Mouse (Mus musculus): ENCODE measurements around the gene Whrn.
A peak's percentile ranks its signal among the peaks of the same experiment; 100 is the strongest.

The Whrn gene

DNA sequence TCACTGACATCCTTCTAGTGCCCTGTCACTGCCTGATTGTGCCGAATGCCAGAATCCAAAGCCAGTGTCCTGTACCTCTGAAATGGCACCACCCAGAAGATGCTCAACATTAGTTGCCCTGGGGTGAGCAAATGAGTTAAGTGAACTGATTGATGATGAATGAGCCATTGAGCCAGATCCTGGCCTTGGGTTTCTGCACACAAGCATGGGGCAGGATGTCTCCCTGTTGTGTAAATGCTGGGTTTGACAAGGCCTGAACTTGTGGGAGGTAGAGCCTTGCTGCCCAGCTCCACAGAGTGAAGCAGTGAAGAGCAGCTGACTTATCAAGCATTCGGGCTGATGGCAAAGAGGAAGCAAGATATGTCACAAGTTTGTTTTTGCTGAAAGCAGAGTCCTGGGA, 52.7 kb downstream of the Whrn start:
- DNase-seq = no peak

DNA sequence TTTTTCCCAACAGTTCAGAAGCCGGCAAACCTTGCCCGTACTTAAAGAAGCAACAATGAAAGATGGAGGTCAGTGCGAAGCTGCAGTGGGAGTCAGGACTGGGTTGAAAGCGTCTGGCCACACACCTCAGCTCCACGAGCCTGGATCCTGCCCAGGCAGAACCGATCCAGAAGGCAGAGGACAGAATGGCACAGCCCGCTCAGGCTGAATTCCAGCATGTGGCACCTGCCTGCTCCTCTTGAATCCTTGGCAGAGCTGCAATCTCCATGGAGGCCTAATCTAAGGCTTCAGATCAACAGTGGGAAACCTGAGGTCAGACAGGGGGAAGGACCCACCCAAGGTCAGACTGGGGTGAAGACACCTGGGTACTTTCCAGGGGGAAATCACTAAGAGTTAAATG, 54.2 kb downstream of the Whrn start:
- DNase-seq = no peak

DNA sequence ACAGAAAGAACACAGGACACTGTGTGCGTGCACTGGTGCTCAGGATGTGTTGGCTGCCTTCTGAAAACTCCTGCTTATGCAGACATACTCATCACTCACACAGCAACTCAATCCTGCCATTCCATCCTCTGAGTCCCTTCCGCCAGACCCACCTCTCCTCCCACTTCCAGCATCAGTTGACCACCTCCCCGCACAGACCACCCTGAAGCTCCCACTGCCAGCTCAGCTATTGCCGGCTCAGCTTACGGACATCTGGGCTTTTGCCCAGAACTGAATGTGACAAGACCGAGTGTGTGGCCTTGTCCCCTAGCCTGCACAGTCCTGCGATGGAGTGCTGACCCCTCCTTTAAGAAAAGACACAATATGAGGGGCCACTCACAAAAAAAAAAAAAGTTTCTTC, 55.5 kb downstream of the Whrn start:
- no peak for DNase-seq

DNA sequence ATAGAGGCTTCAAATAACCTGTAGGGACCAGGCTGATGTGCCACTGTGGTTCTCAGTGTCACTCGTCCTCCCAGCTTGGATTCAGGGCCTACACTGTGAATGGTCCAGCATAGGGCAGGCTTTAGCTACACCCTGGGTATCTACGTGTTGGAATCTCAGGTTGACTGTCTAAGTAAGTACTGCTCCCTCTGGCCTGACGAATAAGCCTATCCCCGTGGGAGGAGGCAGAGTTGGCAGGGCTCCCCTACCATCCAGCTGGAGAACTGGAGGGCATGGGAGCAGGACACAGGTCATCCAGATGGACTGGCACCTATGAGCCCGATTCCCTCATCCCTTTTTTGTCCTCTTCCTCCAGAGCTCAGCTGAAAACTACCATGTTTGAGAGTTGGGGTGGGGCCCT, 57.8 kb downstream of the Whrn start:
- DNase-seq = no peak

DNA sequence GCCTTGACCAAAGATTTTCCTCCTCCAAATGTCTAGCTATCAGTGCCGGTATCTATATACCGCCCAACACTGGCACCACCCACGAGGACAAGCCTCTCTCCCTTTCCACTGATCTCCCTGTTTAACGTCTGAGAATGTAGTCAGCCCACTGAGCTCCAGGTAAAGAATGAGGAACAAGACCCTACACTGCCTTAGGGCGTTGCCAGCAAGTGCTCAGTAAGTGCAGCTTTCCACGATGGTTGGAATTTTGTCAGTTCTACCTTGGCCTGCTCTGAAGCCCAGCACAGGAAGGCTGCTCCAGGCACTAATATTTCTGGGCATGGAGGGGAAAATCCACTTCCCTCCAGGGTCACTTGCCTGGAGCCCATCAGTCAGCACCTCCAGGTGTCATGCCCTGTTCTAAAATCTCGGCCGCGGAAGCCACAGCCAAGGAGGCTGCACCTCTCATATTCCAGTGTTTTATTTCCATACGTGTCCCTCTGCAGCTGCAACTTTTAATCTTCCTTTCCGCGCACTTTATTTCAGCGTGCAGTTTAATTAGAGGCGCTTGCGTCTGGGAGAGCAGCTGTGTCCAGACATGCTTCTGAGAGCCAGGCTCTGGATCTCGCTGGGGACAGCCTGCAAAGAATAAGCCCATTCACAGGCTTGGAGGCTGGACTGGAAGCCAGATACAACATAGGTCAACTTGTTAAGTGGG, 58.5 kb downstream of the Whrn start:
- DNase-seq = no peak

DNA sequence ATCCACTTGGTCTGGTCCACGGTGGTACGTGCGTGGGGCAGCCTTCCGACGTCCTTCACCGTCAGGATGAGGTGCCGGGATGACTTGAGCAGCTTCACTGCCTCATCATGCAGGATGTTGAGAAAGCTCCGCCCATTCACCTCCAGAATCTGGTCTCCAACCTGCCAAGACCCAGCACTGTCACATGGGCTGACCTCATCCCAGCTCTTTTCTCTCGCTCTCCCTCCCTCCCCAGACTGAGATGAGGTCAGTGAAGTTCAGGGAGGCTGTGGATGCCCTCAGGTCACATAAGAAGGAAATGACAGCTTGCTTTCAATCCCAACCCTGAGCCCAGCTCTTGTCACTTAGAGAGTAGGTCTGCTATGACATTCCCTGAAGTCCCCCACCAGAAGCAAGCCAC, 60.4 kb downstream of the Whrn start:
- DNase-seq = no peak

DNA sequence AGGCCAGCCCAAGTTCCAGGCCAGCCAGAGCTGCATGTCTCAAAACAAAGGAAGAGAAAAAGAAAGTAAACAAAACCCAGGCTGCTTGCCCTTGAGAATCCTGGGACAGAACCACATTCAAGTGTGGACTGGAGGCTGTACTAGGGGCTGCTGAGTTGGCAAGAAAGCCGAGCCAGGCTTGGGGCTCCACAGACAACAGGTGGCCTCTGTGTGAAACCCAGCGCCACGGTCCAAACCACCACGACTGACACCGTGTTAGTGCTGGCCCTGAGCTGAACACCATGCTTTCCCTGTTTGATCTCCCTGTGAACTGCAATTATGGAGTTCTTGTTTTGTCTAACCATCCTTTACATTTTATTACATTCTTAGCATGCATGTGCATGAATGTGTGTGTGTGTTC, 64.7 kb downstream of the Whrn start:
- no peak for DNase-seq

DNA sequence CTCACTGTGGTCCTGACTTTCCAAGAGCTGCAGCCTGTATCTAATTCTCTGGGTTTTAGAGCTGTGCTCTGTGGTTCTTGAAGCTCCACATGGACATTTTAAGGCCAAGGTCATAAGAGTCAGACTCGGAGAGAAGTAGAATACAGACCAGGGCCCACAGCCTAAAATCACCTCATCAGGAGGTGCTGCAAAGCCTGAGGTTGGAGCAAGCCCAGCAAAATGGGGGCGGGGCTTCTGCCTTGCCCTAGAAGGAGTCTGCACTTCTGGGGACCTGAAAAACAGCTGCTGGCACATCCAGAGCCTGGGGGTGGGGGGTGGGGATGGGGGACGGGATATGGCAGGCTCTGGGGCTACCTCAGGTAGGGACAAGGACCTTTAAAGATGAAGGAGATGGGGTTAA, 65.4 kb downstream of the Whrn start:
- DNase-seq = no peak

DNA sequence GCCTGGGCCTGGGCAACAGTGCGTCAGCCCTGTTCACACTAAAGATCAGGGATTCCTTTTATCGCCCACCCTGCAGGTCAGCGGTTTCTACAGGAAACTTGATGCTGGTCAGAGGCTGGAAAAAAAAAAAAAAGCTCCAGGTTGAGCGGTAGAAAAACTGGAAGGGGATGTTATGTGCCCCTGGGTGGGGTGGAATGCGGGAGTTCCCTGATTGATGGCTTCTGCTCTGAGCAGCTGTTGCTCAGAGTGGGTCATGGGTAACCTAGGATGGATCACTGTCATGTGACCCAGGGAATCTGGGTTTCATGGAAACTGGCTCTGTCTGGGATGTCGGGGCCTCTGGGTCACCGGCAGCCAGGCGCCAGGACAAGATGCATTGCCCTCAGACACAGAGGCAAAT, 69.5 kb downstream of the Whrn start:
- no peak for DNase-seq

DNA sequence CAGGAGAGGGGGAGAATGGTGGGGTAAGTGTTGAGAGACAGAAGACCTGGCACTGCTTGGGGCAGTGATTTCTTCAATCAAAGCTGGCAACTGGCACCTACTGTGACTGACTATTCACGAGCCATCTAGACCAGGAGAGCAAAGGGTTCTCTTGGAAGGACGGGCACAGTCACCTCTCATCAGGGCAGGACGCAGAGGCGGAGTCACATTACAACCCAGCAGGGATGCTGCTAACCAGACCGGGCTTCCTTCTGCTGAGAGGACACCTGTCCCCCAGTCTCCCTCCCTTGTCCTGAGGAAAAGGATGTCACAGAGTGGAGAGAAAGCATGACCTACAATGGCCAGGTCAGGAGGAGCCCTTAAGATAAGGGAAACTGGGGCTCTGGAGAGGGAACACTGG, 72.0 kb downstream of the Whrn start:
- no peak for DNase-seq

DNA sequence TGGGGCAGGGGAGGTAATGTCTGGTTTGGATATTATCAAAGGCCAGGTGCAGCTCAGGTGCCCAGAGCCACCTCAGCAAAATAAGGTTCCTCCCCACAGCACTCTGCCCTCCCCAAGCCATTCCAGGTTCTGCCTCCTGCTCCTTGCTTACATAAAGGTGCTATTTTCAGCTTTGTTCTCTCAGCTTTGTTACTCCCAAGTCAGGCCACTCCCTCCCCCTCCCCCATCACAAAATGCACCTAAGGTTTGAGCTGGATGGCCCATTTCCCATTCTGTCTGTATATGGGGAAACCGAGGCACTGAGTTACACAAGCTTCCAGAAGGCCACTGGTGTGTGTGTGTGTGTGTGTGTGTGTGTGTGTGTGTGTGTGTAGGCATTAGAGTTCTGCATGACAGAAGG, 72.6 kb downstream of the Whrn start:
- no peak for DNase-seq

DNA sequence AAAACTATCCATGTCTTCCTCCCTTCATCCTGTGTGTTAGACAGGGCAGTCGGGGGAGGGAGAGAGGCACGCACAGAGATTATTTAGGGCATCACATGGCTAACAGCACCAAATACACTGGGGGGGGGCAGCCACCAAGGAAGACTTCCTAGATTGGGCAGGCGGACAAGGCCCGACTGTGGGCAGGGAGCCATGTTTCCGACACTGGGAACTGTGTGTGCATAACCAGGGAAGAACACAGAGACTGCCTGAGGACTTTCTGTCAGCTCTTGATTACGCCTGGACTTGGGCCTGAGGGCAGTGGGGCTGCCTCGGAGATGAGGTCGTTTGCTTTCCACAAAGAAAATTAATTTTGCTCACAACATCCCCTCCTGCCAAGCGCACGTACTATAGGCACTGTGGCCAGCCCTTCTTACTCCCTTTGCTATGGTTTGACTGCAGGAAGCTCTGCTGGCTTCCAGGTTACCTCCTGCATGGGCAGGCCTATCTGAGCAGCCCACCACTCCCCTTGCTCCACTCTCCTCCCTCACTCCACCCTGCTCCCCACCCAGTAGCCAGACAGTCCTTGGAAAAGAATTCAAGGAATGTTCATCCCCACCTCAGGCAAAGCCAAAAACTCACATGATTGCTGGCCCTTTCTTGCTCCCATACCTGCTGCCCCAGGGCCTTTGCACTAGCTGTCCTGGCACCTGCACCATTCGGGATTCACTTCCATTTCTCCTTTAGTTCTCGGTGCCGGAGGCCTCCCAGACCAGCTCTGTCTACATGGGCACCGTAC, 75.5 kb downstream of the Whrn start:
- DNase-seq = no peak

DNA sequence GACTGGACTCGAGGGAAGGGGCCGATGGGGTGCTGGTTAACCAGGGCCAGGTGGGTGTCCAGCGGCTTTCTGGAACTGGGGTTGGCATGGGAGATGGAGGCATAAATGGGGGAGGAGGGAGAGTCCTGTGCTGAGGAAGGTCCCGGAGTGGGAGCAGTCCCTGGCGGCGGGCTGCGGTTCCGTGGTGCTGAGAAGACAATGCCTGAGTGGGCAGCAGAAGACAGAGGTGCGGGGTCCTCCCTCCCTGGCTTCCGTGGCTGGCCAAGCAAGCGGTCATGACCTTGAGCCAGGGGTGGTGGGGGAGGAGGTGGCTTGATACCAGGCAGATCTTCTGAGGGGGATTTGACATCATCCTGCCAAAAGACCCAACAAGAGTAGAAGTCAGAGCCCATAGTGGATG, 77.5 kb downstream of the Whrn start:
- peak in 1 of 2 experiments; percentile 27 for DNase-seq

DNA sequence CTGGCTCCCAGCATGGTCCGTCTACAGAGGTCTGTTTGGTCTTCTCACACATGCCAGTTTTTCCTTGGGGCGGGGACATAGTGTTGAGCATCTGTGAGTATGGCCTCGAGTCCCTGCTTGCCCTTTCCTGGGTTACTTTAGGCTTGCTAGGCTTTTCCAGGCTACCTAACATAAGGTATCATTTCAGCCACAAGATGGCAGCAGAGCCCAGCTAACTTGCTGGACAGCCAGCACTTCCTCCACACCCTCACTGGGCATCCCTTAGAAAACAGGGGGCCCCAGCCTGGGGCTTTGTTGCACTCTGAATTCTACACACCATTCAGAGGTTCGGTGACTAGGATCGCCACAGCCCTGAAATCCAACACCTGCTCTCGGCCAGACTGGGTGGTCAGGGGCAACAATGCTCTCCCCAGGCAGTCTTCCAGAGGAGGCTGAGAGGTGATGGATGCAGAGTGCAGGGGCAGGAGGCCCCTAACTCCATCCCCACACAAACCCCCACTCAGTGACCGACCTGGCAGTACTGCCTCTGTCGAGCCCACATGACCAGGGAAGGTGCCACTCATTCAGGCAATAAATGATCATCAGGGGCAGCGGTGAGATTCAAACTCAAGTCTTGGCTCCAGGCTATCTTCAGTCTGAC, 78.4 kb downstream of the Whrn start:
- DNase-seq = peak; percentile 71 to 76

DNA sequence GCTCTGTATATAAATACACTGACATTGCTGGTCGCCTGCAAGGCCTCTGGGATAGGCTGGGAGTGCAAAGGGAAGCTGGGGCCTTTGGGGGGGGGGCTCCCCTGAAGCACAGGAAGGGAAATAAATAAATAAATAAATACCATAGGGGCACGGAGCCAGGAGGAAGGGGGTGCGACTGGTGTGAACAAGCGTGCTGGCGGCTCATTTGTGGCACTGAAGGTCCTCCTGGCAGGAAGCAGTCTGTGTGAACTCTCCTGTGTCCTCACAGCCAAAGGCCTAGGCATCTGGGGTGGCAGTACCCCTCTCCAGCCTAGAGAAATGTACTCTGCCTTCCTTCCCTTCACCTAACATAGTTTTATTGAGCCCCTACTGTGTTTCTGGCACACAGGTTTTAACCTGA, 80.8 kb downstream of the Whrn start:
- peak in 1 of 2 experiments; percentile 64 for DNase-seq

DNA sequence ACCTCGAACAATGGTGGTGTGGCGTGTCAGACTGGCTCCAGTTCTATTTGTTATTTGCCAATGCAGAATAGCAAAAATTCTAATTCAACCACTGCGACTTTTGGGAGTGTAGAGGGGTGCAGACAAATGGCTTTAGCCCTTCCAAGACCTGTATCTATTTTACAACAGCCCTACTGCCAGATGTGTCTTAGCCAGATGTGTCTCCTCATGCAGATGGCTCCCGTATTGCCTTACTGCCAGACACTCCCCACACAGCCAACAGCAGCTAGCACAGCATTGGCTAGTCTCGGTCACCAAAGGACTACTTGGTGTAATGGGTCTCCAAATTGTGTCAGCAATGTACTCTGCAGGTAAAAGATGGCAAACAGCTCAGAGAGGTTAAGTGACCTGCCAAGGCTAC, 84.6 kb downstream of the Whrn start:
- DNase-seq = no peak

DNA sequence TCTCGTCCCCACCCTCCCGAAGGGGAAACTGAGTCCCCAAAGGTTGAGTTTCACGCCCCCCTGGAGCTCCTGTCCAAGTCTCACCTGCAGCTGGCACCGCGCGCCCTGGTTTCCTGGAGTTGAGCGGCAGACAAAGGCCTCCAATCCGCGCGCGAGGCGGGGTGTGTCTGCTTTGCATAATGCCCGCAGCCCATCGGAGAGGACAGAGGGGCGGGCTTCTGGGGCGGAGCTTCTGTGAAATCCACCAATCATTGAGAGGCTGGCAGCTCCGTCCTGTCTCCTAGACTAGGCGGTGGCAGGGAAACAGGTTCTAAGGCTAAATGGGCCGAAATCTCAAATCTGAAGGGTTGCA, 85.2 kb downstream of the Whrn start:
- DNase-seq = peak; percentile 96 to 97

DNA sequence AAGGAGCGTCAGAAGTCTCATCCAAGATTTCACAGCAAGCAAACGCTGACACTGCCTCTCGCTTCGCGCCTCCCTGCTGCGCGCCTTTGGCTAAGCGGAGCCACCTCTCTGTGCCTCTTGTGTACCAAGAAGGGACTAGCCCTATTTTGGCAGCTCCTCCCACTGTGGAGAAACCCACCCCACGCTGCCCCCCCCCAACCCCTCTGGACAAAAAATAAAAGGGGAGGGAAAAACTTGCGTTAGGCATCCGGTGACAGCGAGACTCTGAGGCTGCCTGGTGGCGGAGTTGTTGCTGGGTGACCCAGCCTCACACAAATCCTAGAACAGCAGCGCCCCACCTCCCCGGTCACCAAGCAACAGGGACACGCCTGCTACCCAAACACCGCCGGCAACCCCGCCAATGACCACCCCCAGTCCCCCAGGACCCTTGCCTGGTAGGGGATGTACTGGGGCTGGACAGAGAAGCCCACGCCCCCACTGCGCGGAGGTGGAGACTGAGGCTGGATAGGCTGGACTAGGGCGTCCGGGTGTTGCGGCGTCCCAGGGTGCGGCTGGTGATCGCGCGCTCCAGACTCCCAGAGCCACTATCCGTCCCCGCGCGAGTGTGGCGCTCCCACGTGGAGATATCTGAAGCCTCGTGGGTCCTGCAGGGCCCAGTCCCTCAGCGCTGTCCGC, 85.7 kb downstream of the Whrn start:
- DNase-seq = peak; percentile 74 to 83

DNA sequence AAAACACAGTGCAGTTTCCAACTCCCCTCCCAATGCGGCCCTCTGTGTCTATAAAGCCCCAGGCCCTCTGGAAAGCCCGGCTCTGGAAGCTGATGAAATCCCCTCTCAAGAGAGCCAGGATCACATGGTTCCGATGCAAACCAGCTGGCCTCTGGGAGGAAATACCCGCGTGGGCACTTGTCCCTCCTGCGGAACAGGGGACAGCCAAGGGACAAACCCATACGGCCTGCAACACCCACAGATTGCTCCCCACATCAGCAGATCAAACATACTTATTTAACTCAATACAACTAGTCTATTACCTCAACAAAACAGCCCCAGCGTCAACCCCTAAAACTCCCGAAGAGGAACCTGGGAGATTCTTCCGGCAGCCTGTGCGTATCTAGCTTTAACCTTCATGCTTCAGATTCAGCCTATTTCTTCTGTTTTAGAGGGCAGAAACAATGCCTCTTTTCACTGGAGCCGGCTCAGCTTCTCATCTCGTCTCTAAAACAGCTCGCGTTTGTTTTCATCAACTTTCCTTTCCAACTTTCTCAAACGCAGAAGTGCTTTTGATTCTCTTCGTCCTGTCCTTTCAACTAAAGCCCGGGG, 86.4 kb downstream of the Whrn start:
- DNase-seq = no peak

DNA sequence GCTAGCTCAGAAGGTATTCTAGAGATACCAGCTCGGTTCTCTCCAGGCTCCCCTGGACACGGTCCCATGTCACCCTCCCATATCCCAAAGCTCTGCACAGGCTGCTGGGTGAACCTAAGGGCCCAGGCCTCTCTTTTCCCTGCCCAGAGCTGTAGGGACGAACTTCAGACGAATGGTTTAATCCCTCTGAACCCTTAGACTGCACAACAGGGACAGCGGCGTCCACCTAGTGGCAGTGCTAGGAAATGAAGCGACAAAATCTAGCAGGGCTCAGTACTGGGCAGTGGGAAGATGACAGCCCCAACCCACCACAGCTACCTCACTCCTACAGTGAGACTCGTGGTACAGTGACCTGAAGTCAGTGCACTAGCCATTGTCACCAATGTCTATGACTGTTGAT, 87.1 kb downstream of the Whrn start:
- DNase-seq = peak; percentile 73 to 75

DNA sequence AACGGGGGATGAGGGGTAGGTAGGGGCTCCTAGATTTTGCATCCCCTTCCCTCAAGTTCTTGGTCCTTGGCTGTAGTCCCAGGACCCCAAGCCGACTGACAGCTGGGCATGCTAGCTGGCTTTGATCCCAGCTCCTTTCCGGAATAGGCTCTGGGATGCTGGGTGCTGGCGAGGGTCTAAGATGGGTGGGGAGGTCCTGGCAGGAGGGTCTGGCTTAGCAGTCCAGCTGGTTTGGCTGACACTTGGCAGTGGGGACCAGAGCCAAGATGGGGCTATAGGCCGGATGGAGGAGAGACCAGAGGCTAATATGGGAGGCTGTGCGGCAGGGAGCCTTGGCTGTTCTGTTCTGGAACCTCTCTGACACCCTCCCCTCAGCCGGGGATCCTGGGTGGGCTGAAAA, 87.5 kb downstream of the Whrn start:
- no peak for DNase-seq

DNA sequence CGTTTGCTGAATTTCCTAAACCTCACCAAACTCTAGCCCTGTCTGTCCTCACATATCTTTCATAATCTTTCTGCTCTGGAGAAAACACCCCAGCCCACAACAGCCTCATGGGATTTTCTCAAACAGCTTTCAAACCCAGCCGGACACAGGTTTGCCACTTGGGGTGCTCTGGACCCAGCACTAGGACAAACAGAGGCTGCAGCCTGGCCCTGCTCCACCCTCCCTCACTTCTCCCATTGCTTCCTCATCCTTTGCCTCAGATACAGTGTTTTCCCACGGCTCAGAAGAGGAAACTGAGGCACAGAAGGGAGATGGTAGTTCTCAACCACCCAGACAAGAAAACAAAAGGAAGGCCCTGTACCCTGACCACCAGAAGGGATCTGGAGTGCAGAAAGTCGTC, 90.1 kb downstream of the Whrn start:
- DNase-seq = no peak

DNA sequence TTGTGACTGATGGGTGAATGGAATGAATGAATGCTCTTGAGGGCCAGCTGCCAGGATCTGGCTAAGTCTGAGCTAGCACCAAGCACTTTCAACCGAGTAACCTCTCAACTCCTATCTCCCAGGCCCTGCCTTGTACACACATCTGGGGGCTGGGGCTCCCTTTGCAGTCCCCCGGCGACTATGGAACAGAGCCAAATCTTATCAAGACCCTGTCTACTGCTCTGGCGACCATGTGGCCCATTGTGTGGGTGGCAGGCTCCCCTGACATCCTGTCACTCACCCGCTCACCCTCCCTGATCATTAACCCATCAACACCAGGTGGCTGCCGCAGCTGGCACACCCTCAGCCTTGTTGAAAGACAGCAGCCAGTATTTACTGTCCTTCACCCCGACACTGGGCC, 90.7 kb downstream of the Whrn start:
- DNase-seq = peak; percentile 65 to 78
